Mouse (Mus musculus) limb, embryonic 14.5 days (tissue): ENCODE measurements at regions not wholly inside any gene's neighbourhood (a gene's known extent, or its start where the extent isn't known, plus 50 kb on each side); places are given as distances from the start of the nearest gene placed in this dataset.
A peak's percentile ranks its signal among the peaks of the same experiment; 100 is the strongest.

Experiments used
- ATAC-seq: fragments of 200-750 bp; cut with Nextera tagmentation; 2 replicates; pipeline ENCODE4 v1.8.0; 2017; ENCODE audit warnings: low read depth, moderate number of reproducible peaks, moderate TSS enrichment; ENCODE audit not compliant: low FRiP score
- DNase-seq: peaks from one replicate; pipeline ENCODE4 v3.0.0-alpha.2; 2015; ENCODE audit warnings: low spot score
- H3K27ac ChIP-seq: fragments of 300-500 bp; sonication (generic); replicated peaks from 2 replicates; pipeline ENCODE4 v1.5.1; 2014; ENCODE audit warnings: low read depth, mild to moderate bottlenecking, low read length, moderate library complexity, mixed read lengths
- H3K27me3 ChIP-seq: fragments of 300-500 bp; sonication (generic); 2 replicates; pipeline ENCODE4 v1.6.1; 2014; ENCODE audit warnings: low read length, mixed read lengths; ENCODE audit not compliant: control insufficient read depth, insufficient read depth
- H3K36me3 ChIP-seq: fragments of 300-500 bp; sonication (generic); 2 replicates; pipeline ENCODE4 v1.6.1; 2014; ENCODE audit warnings: mild to moderate bottlenecking, low read length, moderate library complexity, mixed read lengths; ENCODE audit not compliant: control insufficient read depth, insufficient read depth
- H3K4me1 ChIP-seq: fragments of 300-500 bp; sonication (generic); 2 replicates; pipeline ENCODE4 v1.6.1; 2014; ENCODE audit warnings: antibody characterized with exemption, low read length, mixed read lengths; ENCODE audit not compliant: control insufficient read depth, insufficient read depth
- H3K4me2 ChIP-seq: fragments of 300-500 bp; sonication (generic); replicated peaks from 2 replicates; pipeline ENCODE4 v1.6.1; 2014; ENCODE audit warnings: low read depth, mild to moderate bottlenecking, low read length, moderate library complexity; ENCODE audit not compliant: severe bottlenecking
- H3K4me3 ChIP-seq: fragments of 300-500 bp; sonication (generic); replicated peaks from 2 replicates; pipeline ENCODE4 v1.5.1; 2014; ENCODE audit warnings: low read length
- H3K9ac ChIP-seq: fragments of 300-500 bp; sonication (generic); 2 replicates; pipeline ENCODE4 v1.6.1; 2014; ENCODE audit warnings: mild to moderate bottlenecking, low read depth, low read length, moderate library complexity; ENCODE audit not compliant: severe bottlenecking
- H3K9me3 ChIP-seq: fragments of 300-500 bp; sonication (generic); 2 replicates; pipeline ENCODE4 v1.6.1; 2016; ENCODE audit warnings: low read length; ENCODE audit not compliant: control insufficient read depth
- POLR2A ChIP-seq: fragments of 200-500 bp; IDR thresholded peaks from 2 replicates; pipeline ENCODE4 v1.8.0; 2012; ENCODE audit warnings: inconsistent platforms, mild to moderate bottlenecking, moderate library complexity, borderline replicate concordance; ENCODE audit not compliant: insufficient read depth, insufficient read length; ENCODE audit errors: extremely low read depth
- WGBS: fragments of 180-500 bp; shearing (Covaris S2); extraction: QIAGEN DNeasy Blood & Tissue Kit; methylation state at CpG from one replicate; pipeline ENCODE4 v1.1.7; 2014; 5-methylcytosine and 5-hydroxymethylcytosine counted together

DNA sequence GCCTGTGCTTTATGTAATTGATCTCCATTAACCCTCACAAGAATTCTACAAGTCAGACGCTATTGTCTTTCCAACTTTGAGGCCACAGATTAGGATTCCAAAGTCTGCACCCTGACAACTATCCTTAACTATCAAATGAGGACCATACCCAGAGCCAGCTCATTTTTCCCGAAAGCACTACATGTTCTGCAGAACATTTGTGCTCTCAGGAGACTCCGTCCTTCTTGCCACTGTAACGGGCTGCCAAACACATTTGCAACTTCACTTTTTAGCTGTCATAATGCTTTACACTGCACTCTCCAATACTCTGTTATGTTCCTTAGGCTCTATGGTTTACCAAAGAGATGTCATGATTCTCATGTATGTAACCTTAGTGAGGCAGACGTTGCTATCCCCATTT lies 350.7 kb downstream of the Mtx2 start:
- H3K4me3 ChIP-seq = no peak overlapping the region
- TF ChIP-seq POLR2A = no peak
- DNase-seq (no peak), ATAC-seq (no peak)
- H3K36me3 ChIP-seq = no peaks in the 10 kb centered on the region
- whole genome bisulfite sequencing = 77% methylated on average over 5 of the region's 5 CpGs
- no peak overlapping the region for H3K4me2 ChIP-seq
- H3K9me3 ChIP-seq = no peaks in the 10 kb centered on the region
- H3K27me3 ChIP-seq = no peaks in the 10 kb centered on the region
- no peak overlapping the region for H3K27ac ChIP-seq
- no peak overlapping the region for H3K9ac ChIP-seq
- H3K4me1 ChIP-seq = no peaks in the 10 kb centered on the region; the same call in 1 of the 2 replicates

DNA sequence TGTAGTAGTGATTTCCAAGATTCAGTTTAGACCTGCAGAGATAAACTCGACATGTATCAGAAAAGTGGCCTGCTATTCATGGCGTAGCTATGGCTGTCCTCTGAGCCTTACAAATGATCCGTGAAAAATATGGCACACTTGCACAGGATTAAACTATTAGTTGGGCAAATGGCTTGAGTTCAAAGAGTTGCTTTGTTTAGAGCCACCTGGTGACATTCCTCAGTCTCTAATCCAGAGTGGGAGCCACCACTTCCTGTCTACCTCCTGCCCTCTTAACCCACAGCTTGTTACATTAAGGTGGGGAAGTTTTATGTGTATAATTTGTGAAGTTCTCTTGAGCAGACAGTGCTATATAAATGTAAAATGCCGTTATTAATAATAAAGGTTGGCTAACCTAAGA lies 357.7 kb downstream of the Mtx2 start:
- WGBS = 29% methylated on average over 4 of the region's 4 CpGs
- DNase-seq (no peak), ATAC-seq (no peak)
- no peaks in the 10 kb centered on the region for H3K9me3 ChIP-seq
- TF ChIP-seq POLR2A = no peak
- no peaks in the 10 kb centered on the region for H3K27me3 ChIP-seq
- H3K36me3 ChIP-seq = no peaks in the 10 kb centered on the region
- H3K4me3 ChIP-seq = no peak overlapping the region
- peaks cover 9% of the 10 kb centered on the region for H3K4me1 ChIP-seq
- H3K4me2 ChIP-seq = no peak overlapping the region
- no peak overlapping the region for H3K27ac ChIP-seq
- no peak overlapping the region for H3K9ac ChIP-seq

DNA sequence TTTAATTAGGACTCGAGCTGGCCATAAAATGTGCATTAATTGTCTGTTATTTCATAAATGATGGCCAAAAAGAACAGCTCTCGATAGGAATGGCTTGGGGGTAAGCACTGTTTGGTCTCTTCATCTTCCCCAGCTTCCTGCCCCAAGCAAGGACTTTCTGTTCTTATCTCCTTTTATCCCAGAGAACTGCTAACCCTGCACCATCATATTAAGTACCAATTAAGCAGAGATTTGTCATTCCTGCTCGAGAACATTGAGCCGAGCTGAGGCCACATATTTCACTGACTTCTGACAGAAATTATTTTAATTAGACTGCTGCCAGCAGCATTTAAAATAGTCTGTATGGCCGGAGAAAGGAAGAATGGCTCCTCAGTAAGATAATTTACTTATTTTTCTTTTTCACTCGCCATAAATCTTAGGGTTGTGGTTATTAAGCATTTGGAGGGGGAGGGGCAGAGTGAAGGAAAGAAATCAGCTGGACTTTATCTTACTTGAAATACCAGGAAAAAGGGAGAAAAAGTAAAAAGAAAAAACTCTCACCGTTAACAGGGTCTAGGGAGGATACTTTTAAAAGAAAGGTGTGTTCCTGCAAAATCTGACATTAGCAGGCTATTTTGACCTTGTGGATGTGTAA lies 377.1 kb downstream of the Mtx2 start:
- H3K9ac ChIP-seq = no peak overlapping the region
- H3K4me1 ChIP-seq = no peaks in the 10 kb centered on the region
- DNase-seq (no peak), ATAC-seq (no peak)
- no peaks in the 10 kb centered on the region for H3K27me3 ChIP-seq
- no peak overlapping the region for H3K4me3 ChIP-seq
- WGBS = 29% methylated on average over 7 of the region's 7 CpGs
- TF ChIP-seq POLR2A = no peak
- no peak overlapping the region for H3K27ac ChIP-seq
- no peaks in the 10 kb centered on the region for H3K36me3 ChIP-seq
- no peak overlapping the region for H3K4me2 ChIP-seq
- H3K9me3 ChIP-seq = no peaks in the 10 kb centered on the region

DNA sequence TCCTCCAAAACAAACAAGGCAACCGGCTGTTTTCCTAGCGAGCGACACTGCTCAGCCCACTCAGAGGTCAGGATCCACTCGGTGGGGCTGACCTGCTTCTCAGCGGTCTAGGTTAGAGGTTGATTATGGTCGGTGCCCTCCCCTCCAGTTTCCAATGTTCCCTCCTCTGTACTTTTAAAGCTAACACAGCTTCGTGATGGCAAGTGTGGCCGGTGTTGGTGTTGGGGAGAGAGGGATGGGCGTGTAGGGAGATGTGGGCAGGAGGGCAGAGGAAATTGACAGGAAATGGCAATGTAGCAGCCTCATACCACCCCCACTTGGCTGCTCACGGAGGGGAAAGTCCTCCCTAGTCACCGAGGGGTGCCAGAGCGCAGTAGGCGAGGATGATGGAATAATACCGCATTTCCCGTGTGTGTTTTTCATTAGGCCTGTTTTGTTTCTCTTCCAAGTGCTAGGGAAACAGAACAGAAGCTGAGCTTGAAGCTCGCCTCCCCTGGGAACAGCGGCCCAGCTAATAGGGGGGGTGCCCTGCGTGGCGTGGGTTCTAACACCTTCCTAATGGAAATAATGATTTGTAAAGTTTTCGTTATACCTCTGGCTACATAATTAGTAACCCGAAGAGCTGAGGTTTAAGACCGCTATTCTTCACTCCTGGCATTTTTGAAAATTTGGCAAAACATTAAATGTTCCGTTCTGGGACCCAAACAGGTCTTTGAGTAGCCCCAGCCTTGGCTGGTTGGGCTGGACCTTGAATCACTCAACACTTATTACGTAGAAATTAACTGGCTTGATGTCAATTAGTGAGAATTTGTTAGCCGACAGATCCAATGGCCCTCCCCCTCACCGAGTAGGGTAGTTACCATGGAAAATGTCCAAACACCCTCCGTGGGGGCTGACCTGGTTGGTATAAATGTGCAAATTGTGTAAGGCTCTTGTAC lies 383.5 kb downstream of the Mtx2 start:
- peak; percentile 75 for DNase-seq
- Histone ChIP-seq H3K9ac (no peak overlapping the region), H3K27me3 (no peaks in the 10 kb centered on the region), H3K36me3 (no peaks in the 10 kb centered on the region), H3K9me3 (no peaks in the 10 kb centered on the region), H3K4me1 (peaks cover 17% of the 10 kb centered on the region), H3K4me2 (peak overlapping the region; percentile 46), H3K27ac (peak overlapping the region; percentile 73), H3K4me3 (peak overlapping the region; percentile 18)
- peak; percentile 76 for ATAC-seq
- 18% methylated on average over 27 of the region's 27 CpGs for WGBS
- TF ChIP-seq POLR2A = no peak

DNA sequence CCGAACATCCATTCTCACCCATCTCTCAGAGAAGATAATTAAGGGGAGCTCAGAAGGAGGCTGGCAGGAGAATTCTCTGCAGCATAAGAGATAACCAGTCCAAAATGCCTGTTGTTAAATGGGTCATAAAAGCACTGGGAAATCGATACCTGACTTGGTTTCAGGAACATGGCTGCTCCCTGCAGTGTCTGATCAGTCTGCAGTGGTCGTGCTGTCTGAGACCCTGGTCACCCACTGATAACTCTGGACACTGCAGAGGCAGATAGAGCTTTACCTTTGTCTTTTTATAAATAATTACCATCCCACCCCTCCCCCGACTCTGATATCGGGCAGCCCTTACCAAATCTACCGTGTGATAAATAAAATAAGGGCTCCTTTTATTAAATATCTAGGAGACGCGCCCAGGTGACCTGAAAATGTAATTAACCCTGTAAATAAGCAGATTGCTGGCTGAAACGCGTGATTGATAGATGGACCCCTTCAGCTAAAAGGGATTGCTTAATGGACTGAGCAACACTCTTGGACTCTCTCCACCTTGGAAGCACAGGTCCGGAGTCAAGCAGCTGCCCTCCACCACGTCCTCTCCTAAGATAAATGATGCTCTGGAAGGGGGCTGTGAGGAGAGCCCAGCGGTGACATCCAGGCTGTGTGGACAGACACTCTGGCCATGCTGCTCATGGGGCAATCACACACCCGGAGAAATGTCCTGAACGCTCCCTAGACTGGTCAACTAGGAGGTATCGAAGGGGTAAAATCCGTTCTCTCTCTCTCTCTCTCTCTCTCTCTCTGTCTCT lies 384.4 kb downstream of the Mtx2 start:
- Histone ChIP-seq H3K27ac (peak overlapping the region; percentile 73; the same call in 1 of the 2 replicates), H3K36me3 (no peaks in the 10 kb centered on the region), H3K4me1 (peaks cover 17% of the 10 kb centered on the region), H3K9ac (no peak overlapping the region), H3K9me3 (no peaks in the 10 kb centered on the region), H3K27me3 (no peaks in the 10 kb centered on the region), H3K4me3 (no peak overlapping the region), H3K4me2 (peak overlapping the region; percentile 46; the same call in 1 of the 2 replicates)
- ATAC-seq (no peak), DNase-seq (no peak)
- WGBS = 53% methylated on average over 17 of the region's 17 CpGs
- no peak for TF ChIP-seq POLR2A
